22 mouse cellular contexts compared by ENCODE assay signal in genomic region chr5:150130144-150130543, GRCm38 (mm10). TPM values are rescaled to one million over a fixed set of nuclear protein-coding genes. Genes with fewer than 3 reads are reported as not detected.
DNase-seq lines count a peak whose midpoint lies in the region; ATAC-seq lines count a peak whose summit lies in the region.
"Had no signal": no experiment of that assay in that cellular context is flagged by ENCODE, and none has a peak within 500 bp of the region (broad histone marks: within the 10 kb centered on the region; RNA-seq: fewer than 3 reads in every experiment).

No protein-coding gene starts in this region.

- no peak overlapping the region for H3K4me3 ChIP-seq in hindbrain, embryonic 13.5 days
- H3K4me3 ChIP-seq in hindbrain, embryonic 12.5 days: no peak overlapping the region
- H3K4me3 ChIP-seq in midbrain, embryonic 12.5 days: no peak overlapping the region
- H3K4me3 ChIP-seq in midbrain, embryonic 10.5 days: no peak overlapping the region
- H3K4me3 ChIP-seq in neural tube, embryonic 11.5 days (ENCODE audit: low read depth, low read length): no peak overlapping the region
- no peak overlapping the region for H3K4me3 ChIP-seq in hindbrain, embryonic 16.5 days (ENCODE audit: low read length)
- H3K4me3 ChIP-seq: embryonic facial prominence, embryonic 12.5 days; heart, adult 2 months; heart, embryonic 15.5 days had no signal

- H3K9me3 ChIP-seq in hindbrain, embryonic 13.5 days: no peaks in the 10 kb centered on the region
- no peaks in the 10 kb centered on the region for H3K9me3 ChIP-seq in hindbrain, embryonic 12.5 days (replicated peaks)
- no peaks in the 10 kb centered on the region for H3K9me3 ChIP-seq in midbrain, embryonic 12.5 days
- no peaks in the 10 kb centered on the region for H3K9me3 ChIP-seq in midbrain, embryonic 10.5 days (replicated peaks)
- no peaks in the 10 kb centered on the region for H3K9me3 ChIP-seq in neural tube, embryonic 11.5 days (ENCODE audit: control insufficient read depth, low read length)
- no peaks in the 10 kb centered on the region for H3K9me3 ChIP-seq in hindbrain, embryonic 16.5 days (ENCODE audit: control insufficient read depth, low read length)
- H3K9me3 ChIP-seq: embryonic facial prominence, embryonic 12.5 days; heart, embryonic 15.5 days had no signal

- H3K27ac ChIP-seq in hindbrain, embryonic 13.5 days: no peak overlapping the region
- no peak overlapping the region for H3K27ac ChIP-seq in hindbrain, embryonic 12.5 days
- peak overlapping the region; percentile 46; the same call in 1 of the 2 replicates for H3K27ac ChIP-seq in midbrain, embryonic 12.5 days (replicated peaks)
- no peak overlapping the region for H3K27ac ChIP-seq in midbrain, embryonic 10.5 days (replicated peaks)
- H3K27ac ChIP-seq in neural tube, embryonic 11.5 days (ENCODE audit: low read depth, low read length): peak overlapping the region; percentile 50
- no peak overlapping the region for H3K27ac ChIP-seq in hindbrain, embryonic 16.5 days (ENCODE audit: low read depth, low read length)
- H3K27ac ChIP-seq: embryonic facial prominence, embryonic 12.5 days; heart, adult 2 months; heart, embryonic 15.5 days had no signal

- 0 out of 2 replicates have a peak, but pooled peaks have one; percentile 11 for ATAC-seq in hindbrain, embryonic 13.5 days (ENCODE audit: low FRiP score)
- no peak; the same call in 1 of the 2 replicates for ATAC-seq in hindbrain, embryonic 12.5 days (ENCODE audit: low FRiP score)
- 0 out of 2 replicates have a peak, but pooled peaks have one; percentile 12 for ATAC-seq in midbrain, embryonic 12.5 days (ENCODE audit: low FRiP score, low read depth)
- no peak for ATAC-seq in neural tube, embryonic 11.5 days (ENCODE audit: insufficient read depth, low FRiP score, low TSS enrichment)
- peak; percentile 35; the same call in 1 of the 2 replicates for ATAC-seq in hindbrain, embryonic 16.5 days
- ATAC-seq: activated CD4-positive, CD25-positive, alpha-beta regulatory T cell, adult 4 months; forebrain, embryonic 16.5 days; intestine, embryonic 16.5 days; Patski had no signal

- no peak overlapping the region for H3K9ac ChIP-seq in hindbrain, embryonic 13.5 days
- no peak overlapping the region for H3K9ac ChIP-seq in hindbrain, embryonic 12.5 days
- H3K9ac ChIP-seq in midbrain, embryonic 12.5 days (replicated peaks): no peak overlapping the region
- no peak overlapping the region for H3K9ac ChIP-seq in neural tube, embryonic 11.5 days (ENCODE audit: low read length)
- H3K9ac ChIP-seq in hindbrain, embryonic 16.5 days (ENCODE audit: low read depth, low read length): no peak overlapping the region
- H3K9ac ChIP-seq: embryonic facial prominence, embryonic 12.5 days; heart, embryonic 15.5 days had no signal

- H3K4me1 ChIP-seq in hindbrain, embryonic 13.5 days (replicated peaks): peaks cover 19% of the 10 kb centered on the region; the same call in 1 of the 2 replicates
- H3K4me1 ChIP-seq in hindbrain, embryonic 12.5 days: 0 out of 2 replicates have a peak, but pooled peaks cover 2% of the 10 kb centered on the region
- 0 out of 2 replicates have a peak, but pooled peaks cover 6% of the 10 kb centered on the region for H3K4me1 ChIP-seq in midbrain, embryonic 12.5 days
- H3K4me1 ChIP-seq in midbrain, embryonic 10.5 days: no peaks in the 10 kb centered on the region
- H3K4me1 ChIP-seq in neural tube, embryonic 11.5 days (ENCODE audit: control insufficient read depth, insufficient read depth, low read length): no peaks in the 10 kb centered on the region
- peaks cover 2% of the 10 kb centered on the region for H3K4me1 ChIP-seq in hindbrain, embryonic 16.5 days (ENCODE audit: control insufficient read depth, insufficient read depth, low read depth, low read length)
- H3K4me1 ChIP-seq: embryonic facial prominence, embryonic 12.5 days had no signal

- H3K4me2 ChIP-seq in hindbrain, embryonic 13.5 days: no peak overlapping the region
- H3K4me2 ChIP-seq in hindbrain, embryonic 12.5 days (replicated peaks): no peak overlapping the region
- H3K4me2 ChIP-seq in midbrain, embryonic 12.5 days (replicated peaks): no peak overlapping the region
- no peak overlapping the region for H3K4me2 ChIP-seq in neural tube, embryonic 11.5 days (ENCODE audit: low read depth)
- no peak overlapping the region for H3K4me2 ChIP-seq in hindbrain, embryonic 16.5 days (ENCODE audit: low read length)
- H3K4me2 ChIP-seq: embryonic facial prominence, embryonic 12.5 days; heart, embryonic 11.5 days; heart, embryonic 15.5 days had no signal

- H3K27me3 ChIP-seq in hindbrain, embryonic 13.5 days: no peaks in the 10 kb centered on the region
- H3K27me3 ChIP-seq in hindbrain, embryonic 12.5 days: no peaks in the 10 kb centered on the region
- no peaks in the 10 kb centered on the region for H3K27me3 ChIP-seq in midbrain, embryonic 12.5 days
- H3K27me3 ChIP-seq in midbrain, embryonic 10.5 days (ENCODE audit: low read depth, poor library complexity, severe bottlenecking): no peaks in the 10 kb centered on the region
- H3K27me3 ChIP-seq in neural tube, embryonic 11.5 days (ENCODE audit: control insufficient read depth, insufficient read depth, low read length): no peaks in the 10 kb centered on the region
- H3K27me3 ChIP-seq in hindbrain, embryonic 16.5 days (replicated peaks; ENCODE audit: control insufficient read depth, insufficient read depth, low read length): no peaks in the 10 kb centered on the region
- H3K27me3 ChIP-seq: CH12.LX; embryonic facial prominence, embryonic 12.5 days; heart, embryonic 15.5 days had no signal

- intact Hi-C loops in heart, postnatal 36 days (cut with DNase I): no loop called here

- DNase-seq in midbrain, embryonic 10.5 days (ENCODE audit: low spot score): no peak
- DNase-seq in neural tube, embryonic 11.5 days (ENCODE audit: low spot score): no peak
- no peak for DNase-seq in neural tube, embryonic 10.5 days (ENCODE audit: extremely low spot score, low spot score)
- no peak for DNase-seq in heart, postnatal 36 days
- DNase-seq: adrenal gland, postnatal 14 days; cerebellum, adult 2 months; cerebellum, postnatal 14 days; gastrocnemius, postnatal 14 days; heart, adult 2 months; heart, postnatal 14 days had no signal

- no peaks in the 10 kb centered on the region for H3K36me3 ChIP-seq in hindbrain, embryonic 13.5 days
- no peaks in the 10 kb centered on the region for H3K36me3 ChIP-seq in hindbrain, embryonic 12.5 days
- H3K36me3 ChIP-seq in midbrain, embryonic 12.5 days: no peaks in the 10 kb centered on the region
- H3K36me3 ChIP-seq in midbrain, embryonic 10.5 days: no peaks in the 10 kb centered on the region
- no peaks in the 10 kb centered on the region for H3K36me3 ChIP-seq in neural tube, embryonic 11.5 days (ENCODE audit: control insufficient read depth, insufficient read depth, low read length)
- no peaks in the 10 kb centered on the region for H3K36me3 ChIP-seq in hindbrain, embryonic 16.5 days (ENCODE audit: control insufficient read depth, insufficient read depth, low read length)
- H3K36me3 ChIP-seq: embryonic facial prominence, embryonic 12.5 days; heart, embryonic 15.5 days had no signal

- 70% methylated on average over 7 of the region's 7 CpGs for WGBS in hindbrain, embryonic 13.5 days
- 80% methylated on average over 7 of the region's 7 CpGs for WGBS in hindbrain, embryonic 12.5 days
- WGBS in midbrain, embryonic 12.5 days: 75% methylated on average over 7 of the region's 7 CpGs
- 88% methylated on average over 7 of the region's 7 CpGs for WGBS in midbrain, embryonic 10.5 days
- 72% methylated on average over 7 of the region's 7 CpGs for WGBS in neural tube, embryonic 11.5 days
- 73% methylated on average over 7 of the region's 7 CpGs for WGBS in hindbrain, embryonic 16.5 days

RNA-seq across cellular contexts. Expression of gene Fry, which starts 11.7 kb away (rescaled TPM):
- polyA plus RNA-seq in hindbrain, embryonic 13.5 days (2015; fragmentation: Nextera tagmentation; extraction: Ambion mirVana): 40.7 and 40.9 TPM in 2 replicates
- polyA plus RNA-seq in hindbrain, embryonic 12.5 days (2016; fragmentation: Nextera tagmentation; extraction: Ambion mirVana): 27.9 and 30.1 TPM in 2 replicates
- 18.2 and 19.3 TPM in 2 replicates for polyA plus RNA-seq in midbrain, embryonic 12.5 days (2016; fragmentation: Nextera tagmentation; extraction: Ambion mirVana)
- 3.4 and 6.7 TPM in 2 replicates for polyA plus RNA-seq in midbrain, embryonic 10.5 days (2016; fragmentation: Nextera tagmentation; extraction: Ambion mirVana)
- polyA plus RNA-seq in neural tube, embryonic 11.5 days (2014; fragmentation: Nextera tagmentation; extraction: Ambion mirVana): 21.1 and 23.9 TPM in 2 replicates
- polyA plus RNA-seq in hindbrain, embryonic 16.5 days (2015; fragmentation: Nextera tagmentation; extraction: Ambion mirVana): 43.4 and 50.7 TPM in 2 replicates
- 100 to 1,000 TPM; 134 to 136 TPM for total RNA-seq in heart, postnatal 36 days (2021)

Comparison
In these comparisons a context has a peak if more than half of its experiments do, and no peak if none do; other contexts are left out.
1. ATAC-seq: peak in hindbrain, embryonic 13.5 days (single experiment), midbrain, embryonic 12.5 days (single experiment) and hindbrain, embryonic 16.5 days (single experiment); none in hindbrain, embryonic 12.5 days (single experiment) and neural tube, embryonic 11.5 days (single experiment).
2. H3K27ac ChIP-seq: peak in midbrain, embryonic 12.5 days (single experiment) and neural tube, embryonic 11.5 days (single experiment); none in hindbrain, embryonic 13.5 days (single experiment), hindbrain, embryonic 12.5 days (single experiment), midbrain, embryonic 10.5 days (single experiment) and hindbrain, embryonic 16.5 days (single experiment).